Mouse (Mus musculus): Measurements from ENCODE around the gene Igfbp4.

DNA sequence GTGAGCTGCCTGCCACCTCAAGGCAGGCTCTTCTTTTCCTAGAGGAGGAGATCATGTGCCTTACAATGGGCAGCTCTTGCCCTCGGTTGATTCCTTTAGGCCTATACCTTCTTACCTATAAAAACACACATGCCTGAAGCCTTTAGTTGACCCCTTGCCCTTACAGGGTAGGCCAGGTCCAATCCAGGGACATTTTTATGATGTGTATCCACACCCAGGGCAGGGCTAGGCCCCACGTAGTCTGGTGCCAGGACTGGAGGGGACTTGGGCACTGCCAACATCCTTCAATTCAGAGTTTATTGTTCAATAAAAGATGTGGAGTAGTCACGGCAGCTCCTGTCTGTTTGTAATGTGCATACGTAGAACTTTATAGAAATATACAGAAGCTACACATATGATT lies 55.4 kb downstream of the Igfbp4 start:
- TF ChIP-seq E2F4 (IDR thresholded peaks at IDR 0.05; ENCODE audit: insufficient replicate concordance, low read depth, low read length), result no peak
- TF ChIP-seq POLR2A (IDR thresholded peaks at IDR 0.05; ENCODE audit: low read depth, low read length), result no peak
- TF ChIP-seq CTCF (conservative IDR thresholded peaks at IDR 0.05 in 1 of 2, IDR thresholded peaks at IDR 0.05 in 1 of 2; ENCODE audit: low read depth in 2 of 2, low read length in 2 of 2), result no peak
- TF ChIP-seq EP300 (IDR thresholded peaks at IDR 0.05; ENCODE audit: low read length), result no peak
- no peak for TF ChIP-seq NRF1 (IDR thresholded peaks at IDR 0.05; ENCODE audit: low read depth, low read length)
- TF ChIP-seq JUND (conservative IDR thresholded peaks at IDR 0.05; ENCODE audit: low read depth, low read length), result no peak
- TF ChIP-seq TBP (conservative IDR thresholded peaks at IDR 0.05; ENCODE audit: low read depth, low read length), result no peak

Data from CH12.LX (cell line).